Mouse (Mus musculus): Measurements from ENCODE around the gene Rps6kl1.

DNA sequence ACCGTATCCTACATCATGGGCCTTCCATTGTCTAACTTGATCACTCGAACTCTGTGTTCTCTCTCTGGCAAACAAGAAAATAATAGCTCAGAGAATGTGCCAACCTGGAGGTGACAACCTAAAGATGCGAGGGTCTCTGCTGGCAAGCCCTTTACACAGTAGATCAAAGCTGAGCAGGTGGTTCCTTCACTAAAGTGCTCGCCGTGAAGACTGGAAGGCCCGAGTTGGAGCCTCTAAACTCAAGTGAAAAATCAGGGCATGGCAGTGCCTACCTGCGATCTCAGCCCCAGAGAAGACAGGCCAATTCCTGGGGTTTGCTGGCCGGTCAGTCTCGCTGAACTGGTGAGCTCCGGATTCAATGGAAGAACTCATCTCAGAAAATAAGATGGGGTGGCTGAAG is 42.1 kb upstream of the Rps6kl1 start:
- no peak for TF ChIP-seq CTCF (IDR thresholded peaks at IDR 0.05; ENCODE audit: control insufficient read depth, insufficient read depth, insufficient replicate concordance, low read depth, low read length)
- TF ChIP-seq POLR2A (IDR thresholded peaks at IDR 0.05; ENCODE audit: control insufficient read depth, low read depth, low read length), result no peak

Data from testis, adult 2 months (tissue).